Mouse (Mus musculus) stomach, postnatal 0 days (tissue): ENCODE data around the gene Lif. TPM values are rescaled to one million over a fixed set of nuclear protein-coding genes. Genes with fewer than 3 reads are reported as not detected.

ENCODE experiments used
- ATAC-seq: fragments of 200-750 bp; cut with Nextera tagmentation; 2 replicates; pipeline ENCODE4 v1.8.0; 2017; ENCODE audit not compliant: low FRiP score, low TSS enrichment
- DNase-seq: peaks from one replicate; pipeline ENCODE4 v3.0.0-alpha.2; 2016; ENCODE audit warnings: low spot score
- H3K27ac ChIP-seq: fragments of 300-500 bp; sonication (generic); replicated peaks from 2 replicates; pipeline ENCODE4 v1.5.1; 2014; ENCODE audit warnings: mild to moderate bottlenecking, control low read depth
- H3K27me3 ChIP-seq: fragments of 300-500 bp; sonication (generic); 2 replicates; pipeline ENCODE4 v1.6.1; 2014; ENCODE audit warnings: low read length; ENCODE audit not compliant: control insufficient read depth, insufficient read depth
- H3K36me3 ChIP-seq: fragments of 300-500 bp; sonication (generic); 2 replicates; pipeline ENCODE4 v1.6.1; 2014; ENCODE audit warnings: low read length, mixed read lengths; ENCODE audit not compliant: control insufficient read depth, insufficient read depth
- H3K4me1 ChIP-seq: fragments of 300-500 bp; sonication (generic); replicated peaks from 2 replicates; pipeline ENCODE4 v1.6.1; 2014; ENCODE audit warnings: antibody characterized with exemption; ENCODE audit not compliant: control insufficient read depth, insufficient read depth
- H3K4me2 ChIP-seq: fragments of 300-500 bp; sonication (generic); replicated peaks from 2 replicates; pipeline ENCODE4 v1.6.1; 2014; ENCODE audit warnings: low read depth, mild to moderate bottlenecking, control low read depth, moderate library complexity
- H3K4me3 ChIP-seq: fragments of 300-500 bp; sonication (generic); 2 replicates; pipeline ENCODE4 v1.5.1; 2014; ENCODE audit warnings: low read depth, low read length, control low read depth
- H3K9ac ChIP-seq: fragments of 300-500 bp; sonication (generic); 2 replicates; pipeline ENCODE4 v1.6.1; 2014; ENCODE audit warnings: mild to moderate bottlenecking, low read length, control low read depth, mixed read lengths
- H3K9me3 ChIP-seq: fragments of 300-500 bp; sonication (generic); 2 replicates; pipeline ENCODE4 v1.6.1; 2016; ENCODE audit warnings: low read length; ENCODE audit not compliant: control insufficient read depth
- CTCF ChIP-seq: IDR thresholded peaks from 2 replicates; pipeline ENCODE4 v1.5.1; 2016; ENCODE audit warnings: antibody characterized with exemption, low read depth, mild to moderate bottlenecking, moderate library complexity
- EP300 ChIP-seq: optimal IDR thresholded peaks from 2 replicates; pipeline ENCODE3; 2016; ENCODE audit warnings: antibody characterized with exemption
- WGBS: fragments of 180-500 bp; shearing (Covaris S2); extraction: QIAGEN DNeasy Blood & Tissue Kit; methylation state at CpG from one replicate; pipeline ENCODE4 v1.1.7; 2014; 5-methylcytosine and 5-hydroxymethylcytosine counted together
- polyA plus RNA-seq: library from polyadenylated mRNA; unstranded; fragments of >200 nt; fragmentation: Nextera tagmentation; extraction: Ambion mirVana; gene quantifications from 2 replicates; pipeline ENCODE4 v1.2.1, GENCODE M21; 2015

The Lif gene
- polyA plus RNA-seq, 1 experiment from 2014 or later, result 0.61 TPM

DNA sequence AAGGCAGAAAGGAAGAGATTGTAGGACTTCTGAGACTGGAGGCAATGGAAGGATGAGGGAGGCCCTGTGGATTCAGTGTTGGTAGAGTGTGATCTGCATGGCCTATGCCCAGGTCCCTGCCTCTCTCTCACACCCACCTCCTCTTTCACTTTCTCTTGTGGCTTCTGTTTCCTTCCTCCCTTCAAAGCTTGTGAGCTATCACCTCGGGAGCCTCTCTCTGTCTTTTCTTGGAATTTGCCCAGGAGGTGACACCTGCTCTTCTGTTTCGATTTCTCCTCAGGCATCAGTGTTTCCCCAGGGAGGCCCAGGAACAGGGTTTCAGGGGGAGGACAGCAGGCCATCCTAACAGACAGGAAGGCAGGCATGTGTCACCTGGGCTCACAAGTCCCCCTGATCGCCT lies 31.9 kb downstream of the Lif start:
- DNase-seq, result no peak
- H3K27me3 ChIP-seq, result no peaks in the 10 kb centered on the region
- no peak overlapping the region for H3K9ac ChIP-seq
- TF ChIP-seq EP300 (no peak), CTCF (no peak)
- H3K36me3 ChIP-seq, result no peaks in the 10 kb centered on the region
- no peak overlapping the region for H3K27ac ChIP-seq
- H3K4me3 ChIP-seq, result no peak overlapping the region
- no peaks in the 10 kb centered on the region; the same call in 1 of the 2 replicates for H3K4me1 ChIP-seq
- no peaks in the 10 kb centered on the region for H3K9me3 ChIP-seq
- H3K4me2 ChIP-seq, result no peak overlapping the region
- no peak for ATAC-seq
- 55% methylated on average over 3 of the region's 3 CpGs for WGBS

- Histone ChIP-seq H3K4me2 (no peak overlapping the region), H3K27me3 (no peaks in the 10 kb centered on the region), H3K4me3 (no peak overlapping the region), H3K27ac (no peak overlapping the region), H3K9me3 (no peaks in the 10 kb centered on the region), H3K36me3 (no peaks in the 10 kb centered on the region), H3K9ac (no peak overlapping the region), H3K4me1 (no peaks in the 10 kb centered on the region)
- WGBS, result 63% methylated on average over 6 of the region's 6 CpGs
- TF ChIP-seq EP300 (no peak), CTCF (no peak)
- DNase-seq (no peak), ATAC-seq (0 out of 2 replicates have a peak, but pooled peaks have one; percentile 35)
Measured at GRCm38 (mm10) chr11:4291639-4292038, 34.3 kb downstream of the Lif start.

DNA sequence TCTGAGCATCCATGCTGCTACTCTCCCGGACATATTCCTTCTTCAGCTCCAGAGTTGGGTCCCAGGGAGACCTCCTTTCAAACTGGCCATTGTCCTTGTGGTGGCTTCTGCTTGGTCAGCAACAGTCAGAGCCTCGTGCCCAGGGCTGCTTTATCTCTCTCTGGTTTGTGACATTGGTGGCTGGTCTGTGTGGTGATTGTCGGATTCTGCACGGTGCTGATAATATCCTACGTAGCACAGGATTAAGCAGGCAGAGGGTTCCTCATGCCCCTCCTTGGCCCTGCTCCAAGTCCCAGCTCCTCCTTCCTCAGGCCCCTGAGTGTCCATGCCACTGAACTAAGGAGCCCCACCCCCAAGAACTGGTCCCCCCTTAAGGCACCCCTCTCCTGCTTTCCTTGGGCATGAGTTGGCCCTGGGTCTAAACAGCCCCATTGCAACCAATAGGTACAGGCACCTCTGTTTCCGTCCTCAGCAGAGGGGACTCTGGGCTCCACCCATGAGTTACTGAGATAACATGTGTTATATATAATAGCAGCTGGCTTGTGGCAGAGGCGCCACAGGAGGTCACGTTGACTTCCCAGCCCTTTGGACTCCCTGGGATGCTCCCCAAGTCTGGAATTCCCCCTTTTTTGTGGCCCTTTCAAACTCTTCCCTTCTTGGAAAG lies 35.0 kb downstream of the Lif start:
- H3K4me3 ChIP-seq, result no peak overlapping the region
- no peaks in the 10 kb centered on the region for H3K4me1 ChIP-seq
- DNase-seq (no peak), ATAC-seq (no peak)
- 52% methylated on average over 8 of the region's 8 CpGs for whole genome bisulfite sequencing
- H3K36me3 ChIP-seq, result no peaks in the 10 kb centered on the region
- no peak overlapping the region for H3K27ac ChIP-seq
- no peaks in the 10 kb centered on the region for H3K9me3 ChIP-seq
- TF ChIP-seq CTCF, result no peak
- no peak for TF ChIP-seq EP300
- no peaks in the 10 kb centered on the region for H3K27me3 ChIP-seq
- H3K9ac ChIP-seq, result no peak overlapping the region
- no peak overlapping the region for H3K4me2 ChIP-seq

DNA sequence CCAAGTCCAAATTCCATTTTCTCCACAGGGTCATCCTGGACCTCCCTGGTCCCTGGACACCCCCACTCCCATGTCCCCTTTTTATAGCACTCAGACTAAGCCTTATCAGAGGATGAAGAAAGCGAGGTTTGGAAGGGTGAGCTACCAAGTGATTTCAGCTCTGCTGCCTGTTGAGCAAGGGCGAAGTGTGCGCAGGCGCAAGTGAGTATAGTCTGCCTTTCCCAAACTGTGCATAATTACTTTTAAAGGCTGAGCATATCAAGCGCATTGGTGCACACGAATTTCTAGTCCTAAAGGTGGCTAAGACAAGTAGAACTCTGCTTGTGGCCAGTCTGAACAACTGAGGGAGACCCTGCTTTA lies 35.5 kb downstream of the Lif start:
- TF ChIP-seq EP300, result no peak
- Histone ChIP-seq H3K4me3 (no peak overlapping the region), H3K4me2 (no peak overlapping the region), H3K27ac (no peak overlapping the region), H3K9me3 (no peaks in the 10 kb centered on the region), H3K27me3 (no peaks in the 10 kb centered on the region), H3K36me3 (no peaks in the 10 kb centered on the region), H3K9ac (no peak overlapping the region), H3K4me1 (no peaks in the 10 kb centered on the region)
- DNase-seq (no peak), ATAC-seq (no peak)
- 84% methylated on average over 6 of the region's 6 CpGs for WGBS

DNA sequence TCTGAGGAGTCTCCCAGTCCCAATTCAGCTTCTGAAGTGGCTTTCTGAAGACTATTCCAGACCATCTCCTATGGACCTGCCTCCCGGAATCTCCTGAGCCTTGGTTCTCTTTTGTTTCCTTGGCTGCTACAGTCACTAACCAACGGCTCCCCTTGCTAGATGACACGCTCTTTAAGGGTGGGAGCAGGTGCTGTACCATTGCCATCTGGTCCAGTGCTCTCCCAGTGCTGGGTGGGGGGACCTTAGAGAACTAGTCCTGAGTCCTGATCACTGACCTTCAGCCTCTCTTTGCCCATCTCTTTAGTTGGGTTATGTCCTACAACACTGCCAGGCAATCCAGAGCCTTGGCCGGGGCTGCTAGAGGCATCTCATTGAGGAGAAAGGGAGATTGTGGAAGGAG lies 36.1 kb downstream of the Lif start:
- 86% methylated on average over 4 of the region's 4 CpGs for WGBS
- no peaks in the 10 kb centered on the region for H3K4me1 ChIP-seq
- H3K9me3 ChIP-seq, result no peaks in the 10 kb centered on the region
- H3K27me3 ChIP-seq, result no peaks in the 10 kb centered on the region
- DNase-seq (no peak), ATAC-seq (no peak)
- H3K4me3 ChIP-seq, result no peak overlapping the region
- TF ChIP-seq CTCF, result no peak
- TF ChIP-seq EP300, result no peak
- no peak overlapping the region for H3K9ac ChIP-seq
- H3K4me2 ChIP-seq, result no peak overlapping the region
- H3K36me3 ChIP-seq, result no peaks in the 10 kb centered on the region
- no peak overlapping the region for H3K27ac ChIP-seq

DNA sequence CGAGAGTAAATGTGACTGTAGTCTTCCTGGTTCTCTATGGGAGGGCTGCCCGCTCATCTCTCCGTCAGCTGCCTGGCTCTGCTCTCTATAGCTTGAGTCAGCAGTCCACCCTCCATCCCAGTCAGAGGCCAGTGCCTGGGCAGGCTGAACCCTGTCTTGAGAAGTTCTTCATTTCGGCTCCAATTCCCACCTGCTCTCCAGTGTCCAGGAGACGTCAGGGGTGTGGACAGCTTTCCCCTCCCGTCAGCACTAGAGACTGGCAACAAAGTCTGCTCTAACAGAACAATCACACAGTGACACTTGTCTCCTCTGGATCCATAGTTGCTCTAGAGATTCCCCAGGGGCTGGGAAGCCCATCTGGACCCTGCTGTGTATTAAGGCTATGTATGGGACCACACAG lies 36.7 kb downstream of the Lif start:
- ATAC-seq, result no peak

More for the DNA sequence above, 36.7 kb downstream of the Lif start:
- H3K27ac ChIP-seq, result no peak overlapping the region
- H3K36me3 ChIP-seq, result no peaks in the 10 kb centered on the region
- H3K4me1 ChIP-seq, result 0 out of 2 replicates have a peak, but pooled peaks cover 3% of the 10 kb centered on the region
- H3K27me3 ChIP-seq, result no peaks in the 10 kb centered on the region
- no peak overlapping the region for H3K4me2 ChIP-seq
- H3K9ac ChIP-seq, result no peak overlapping the region
- H3K4me3 ChIP-seq, result no peak overlapping the region
- no peak for TF ChIP-seq CTCF
- no peak for TF ChIP-seq EP300
- 77% methylated on average over 6 of the region's 6 CpGs for WGBS
- no peak for DNase-seq
- no peaks in the 10 kb centered on the region for H3K9me3 ChIP-seq
